Mouse (Mus musculus): ENCODE measurements at regions not wholly inside any gene's neighbourhood (a gene's known extent, or its start where the extent isn't known, plus 50 kb on each side); places are given as distances from the start of the nearest gene placed in this dataset.
"Not testable (repeated sequence)": the region's sequence is repeated elsewhere in the genome, so short reads cannot be mapped to it uniquely, and the experiment has no call there.

GRCm38 (mm10) chr19:54151766-54152165 is 107.8 kb downstream of the Adra2a start:
- not testable (repeated sequence) for TF ChIP-seq POLR2A (IDR thresholded peaks at IDR 0.05; ENCODE audit: low read depth, low read length); CTCF (IDR thresholded peaks at IDR 0.05; ENCODE audit: extremely low read depth, insufficient read length, insufficient replicate concordance, low read depth, low read length)
